Mouse (Mus musculus) layer of hippocampus, adult 11-12 months (tissue): ENCODE results near the gene Col11a1.
A peak's percentile ranks its signal among the peaks of the same experiment; 100 is the strongest.

Experiments used
- DNase-seq: peaks from one replicate; pipeline ENCODE4 v3.0.0; 2022; ENCODE audit warnings: low spot score

Col11a1 gene

GRCm38 (mm10) chr3:114029971-114030635, at the start of gene Col11a1:
Gene Col11a1 (plus strand): TSS chr3:114030540.
- peak; percentile 44 for DNase-seq

DNA sequence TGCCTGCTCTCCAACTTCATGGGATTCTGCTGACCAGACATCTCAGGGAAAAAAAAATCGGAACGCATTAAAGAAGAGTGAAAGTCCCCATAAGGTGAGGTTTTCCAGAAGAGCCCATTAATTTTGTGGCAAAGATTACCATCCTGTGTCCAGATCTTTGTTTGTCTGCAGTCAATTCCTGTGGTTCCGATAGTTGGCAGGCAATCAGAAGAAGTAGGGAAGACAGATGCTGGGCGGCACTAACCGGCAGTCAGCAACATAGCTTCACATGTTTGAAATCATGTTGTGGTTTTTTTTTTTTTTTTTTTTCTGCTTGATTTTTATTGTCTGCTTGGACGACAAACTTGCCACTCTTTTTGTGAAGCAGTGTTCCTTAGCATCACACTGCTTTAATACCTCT, 39.4 kb upstream of the Col11a1 start:
- no peak for DNase-seq

- DNase-seq = no peak
Observed at GRCm38 (mm10) chr3:114030886-114031285, 546 bp downstream of the Col11a1 start.

DNA sequence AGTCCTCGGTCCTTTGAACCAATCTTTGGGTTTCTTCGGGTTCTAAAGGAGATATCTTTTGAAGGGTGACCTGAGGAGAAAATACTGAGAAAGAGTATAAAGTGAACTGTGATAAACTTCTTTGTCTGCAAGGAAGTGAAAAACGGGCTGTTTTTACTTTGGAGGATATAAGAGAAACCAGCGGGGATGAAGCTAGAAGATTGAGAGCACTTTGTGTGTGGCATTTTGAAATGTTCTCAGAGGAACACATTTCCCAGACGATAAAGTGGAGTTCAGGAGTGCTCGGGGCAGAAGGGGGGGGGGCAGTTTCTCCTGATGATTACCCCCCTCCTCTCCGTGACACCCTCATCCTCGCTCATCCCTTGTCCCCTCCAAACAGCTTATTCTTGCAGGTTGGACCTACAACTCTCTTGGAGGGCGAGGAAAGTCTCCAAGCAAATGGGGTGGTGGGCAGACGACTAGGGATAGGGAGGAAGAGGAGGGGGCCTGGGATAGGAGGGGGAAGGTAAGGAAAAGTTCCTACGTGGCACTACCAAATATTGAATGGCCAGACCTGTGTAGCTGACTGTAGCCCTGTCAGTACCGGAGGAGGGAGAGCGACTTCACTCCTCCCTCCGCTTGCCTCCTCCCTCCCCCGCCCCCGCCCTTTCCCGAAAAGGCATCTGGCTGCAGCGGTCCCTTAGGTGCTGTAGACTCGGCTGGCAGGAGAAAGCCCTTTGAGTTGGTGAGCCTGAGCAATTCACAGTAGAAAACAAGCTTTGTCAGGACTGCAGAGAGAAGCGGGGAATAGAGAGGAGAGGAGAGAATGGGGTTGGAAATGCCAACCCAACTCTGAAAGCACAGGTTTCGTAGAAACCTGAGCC, 1.2 kb downstream of the Col11a1 start:
- no peak for DNase-seq

GRCm38 (mm10) chr3:114032333-114032732, 2.0 kb downstream of the Col11a1 start:
- peak; percentile 25 for DNase-seq

- no peak for DNase-seq
Observed at GRCm38 (mm10) chr3:114052406-114052805, 22.1 kb downstream of the Col11a1 start.

GRCm38 (mm10) chr3:114053501-114053900, 23.2 kb downstream of the Col11a1 start:
- no peak for DNase-seq

DNA sequence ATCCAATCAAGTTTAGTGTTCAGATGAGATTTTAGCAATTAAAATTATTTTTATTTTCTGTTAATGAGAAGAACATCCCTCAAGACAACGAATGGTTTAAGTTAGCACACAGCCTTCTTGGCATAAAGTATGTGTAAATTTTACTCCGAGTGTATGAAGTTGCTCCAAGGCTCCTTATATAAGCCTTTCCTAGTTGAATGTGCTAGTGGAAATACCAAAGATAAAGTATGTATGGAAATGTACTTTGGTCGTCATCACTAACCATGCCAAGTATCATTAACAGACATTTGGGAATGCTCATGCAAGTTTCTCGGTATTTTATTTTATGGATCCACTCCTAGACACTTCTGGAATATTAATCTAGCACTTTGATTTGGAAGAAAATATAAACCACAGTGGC, 34.8 kb downstream of the Col11a1 start:
- no peak for DNase-seq

- DNase-seq = peak; percentile 8
Observed at GRCm38 (mm10) chr3:114065587-114065986, 35.2 kb downstream of the Col11a1 start.

- no peak for DNase-seq
Observed at GRCm38 (mm10) chr3:114099335-114099734, 69.0 kb downstream of the Col11a1 start.

GRCm38 (mm10) chr3:114107099-114107498, 76.8 kb downstream of the Col11a1 start:
- no peak for DNase-seq

GRCm38 (mm10) chr3:114147140-114147539, 116.8 kb downstream of the Col11a1 start:
- DNase-seq = no peak

DNA sequence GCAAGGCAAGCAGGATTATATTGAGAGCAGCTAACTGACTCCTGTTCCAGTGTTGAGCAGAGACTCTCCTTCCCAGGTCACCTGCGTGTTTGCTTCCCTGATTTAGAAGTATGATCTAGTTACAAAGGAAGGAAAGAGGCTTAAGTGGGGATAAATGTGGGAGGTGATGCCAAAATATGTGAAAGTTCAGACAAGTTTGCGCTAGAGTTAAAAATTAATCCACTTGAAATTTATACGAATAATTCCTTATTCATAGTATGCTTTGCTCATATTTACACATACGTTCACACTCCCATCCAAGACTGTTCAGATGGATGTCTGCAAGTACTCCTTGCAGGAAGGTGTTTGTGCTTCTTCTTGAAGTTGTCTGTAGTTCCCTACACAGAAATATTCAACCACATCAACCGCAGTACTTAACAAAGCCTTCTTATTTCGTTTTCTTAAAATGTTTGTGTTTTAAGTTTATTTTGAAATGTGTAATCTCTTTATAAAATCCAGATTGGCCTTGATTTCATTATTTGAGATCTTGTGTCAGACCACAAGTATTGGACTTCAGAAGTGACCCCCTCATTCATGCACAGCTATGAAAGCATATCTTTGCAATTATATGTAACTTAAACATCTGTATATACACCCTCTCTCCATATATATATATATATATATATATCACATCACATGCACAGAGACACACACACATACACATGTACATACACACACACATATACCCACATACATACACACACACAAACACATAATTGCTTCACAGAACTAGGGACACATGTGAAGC, 167.8 kb downstream of the Col11a1 start:
- DNase-seq = no peak

- no peak for DNase-seq
Observed at GRCm38 (mm10) chr3:114212255-114212654, 181.9 kb downstream of the Col11a1 start.

- DNase-seq = no peak
Observed at GRCm38 (mm10) chr3:114216105-114216504, 185.8 kb downstream of the Col11a1 start.

GRCm38 (mm10) chr3:114229501-114229900, 199.2 kb downstream of the Col11a1 start:
- no peak for DNase-seq
